Mouse (Mus musculus): Measurements from ENCODE around the gene Zfand2b. TPM values are rescaled to one million over a fixed set of nuclear protein-coding genes. Genes with fewer than 3 reads are reported as not detected.

Zfand2b gene
- 41.2 and 46.8 TPM in 2 replicates for polyA plus RNA-seq (2014; fragmentation: Nextera tagmentation; extraction: Ambion mirVana)

- WGBS, result 1% methylated on average over 59 of the region's 59 CpGs
- H3K27me3 ChIP-seq (replicated peaks; ENCODE audit: control insufficient read depth, insufficient read depth, low read length), result no peaks in the 10 kb centered on the region
- ATAC-seq, result peak; percentile 98
- peak within 1 kb of the TSS; percentile 82 for H3K27ac ChIP-seq (ENCODE audit: low read depth, low read length)
- peak; percentile 96 for DNase-seq (ENCODE audit: low spot score)
- no peaks in the 10 kb centered on the region for H3K9me3 ChIP-seq (replicated peaks; ENCODE audit: control insufficient read depth, low read length)
- H3K36me3 ChIP-seq (ENCODE audit: control insufficient read depth, insufficient read depth, low read length), result peaks cover 33% of the 10 kb centered on the region
- H3K4me2 ChIP-seq (ENCODE audit: low read length), result peak within 1 kb of the TSS; percentile 68
- peak within 1 kb of the TSS; percentile 68 for H3K9ac ChIP-seq (ENCODE audit: low read length)
- H3K4me3 ChIP-seq (ENCODE audit: low read depth, low read length), result peak within 1 kb of the TSS; percentile 67
- H3K4me1 ChIP-seq (ENCODE audit: control insufficient read depth, insufficient read depth, low read length), result 0 out of 2 replicates have a peak, but pooled peaks cover 8% of the 10 kb centered on the region
Observed at GRCm38 (mm10) chr1:75168472-75169464, at the start of gene Zfand2b. Zfand2b (plus strand) TSS chr1:75168646.

DNA sequence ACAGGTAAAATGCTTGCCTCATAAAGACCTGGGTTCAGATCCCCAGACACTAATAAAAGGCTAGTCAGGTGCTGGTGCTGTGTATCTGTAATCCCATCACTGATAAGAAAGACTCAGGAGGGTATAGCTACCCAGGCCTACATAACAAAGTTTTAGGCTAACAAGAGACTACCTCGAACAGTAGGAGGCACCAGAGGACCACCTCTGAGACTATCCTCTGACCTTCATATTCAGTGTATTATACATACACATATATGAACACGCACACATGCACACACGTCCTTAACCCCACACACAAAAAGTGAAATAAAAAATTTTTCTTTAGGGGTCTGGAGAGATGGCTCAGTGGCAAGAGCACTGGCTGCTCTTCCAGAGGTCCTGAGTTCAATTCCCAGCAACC lies 46.2 kb upstream of the Zfand2b start:
- Histone ChIP-seq H3K27ac (ENCODE audit: low read depth, low read length) (no peak overlapping the region), H3K4me3 (ENCODE audit: low read depth, low read length) (no peak overlapping the region), H3K4me2 (ENCODE audit: low read length) (no peak overlapping the region), H3K36me3 (ENCODE audit: control insufficient read depth, insufficient read depth, low read length) (no peaks in the 10 kb centered on the region), H3K4me1 (ENCODE audit: control insufficient read depth, insufficient read depth, low read length) (0 out of 2 replicates have a peak, but pooled peaks cover 3% of the 10 kb centered on the region), H3K9me3 (replicated peaks; ENCODE audit: control insufficient read depth, low read length) (no peaks in the 10 kb centered on the region), H3K9ac (ENCODE audit: low read length) (no peak overlapping the region), H3K27me3 (replicated peaks; ENCODE audit: control insufficient read depth, insufficient read depth, low read length) (no peaks in the 10 kb centered on the region)
- DNase-seq (ENCODE audit: low spot score) (no peak), ATAC-seq (no peak)
- 82% methylated on average over 3 of the region's 3 CpGs for WGBS

GRCm38 (mm10) chr1:75124346-75125321 lies 43.8 kb upstream of the Zfand2b start, which contains the start of gene Nhej1:
Nhej1 (minus strand) TSS chr1:75125200.
- H3K4me2 ChIP-seq (ENCODE audit: low read length), result peak within 1 kb of the TSS; percentile 43
- no peaks in the 10 kb centered on the region for H3K27me3 ChIP-seq (replicated peaks; ENCODE audit: control insufficient read depth, insufficient read depth, low read length)
- 0 out of 2 replicates have a peak, but pooled peaks cover 3% of the 10 kb centered on the region for H3K4me1 ChIP-seq (ENCODE audit: control insufficient read depth, insufficient read depth, low read length)
- peak within 1 kb of the TSS; percentile 43 for H3K4me3 ChIP-seq (ENCODE audit: low read depth, low read length)
- H3K9ac ChIP-seq (ENCODE audit: low read length), result peak within 1 kb of the TSS; percentile 59
- peak within 1 kb of the TSS; percentile 75 for H3K27ac ChIP-seq (ENCODE audit: low read depth, low read length)
- no peaks in the 10 kb centered on the region for H3K9me3 ChIP-seq (replicated peaks; ENCODE audit: control insufficient read depth, low read length)
- 2% methylated on average over 56 of the region's 56 CpGs for WGBS
- peak; percentile 96 for ATAC-seq
- no peaks in the 10 kb centered on the region for H3K36me3 ChIP-seq (ENCODE audit: control insufficient read depth, insufficient read depth, low read length)
- peak; percentile 97 for DNase-seq (ENCODE audit: low spot score)

DNA sequence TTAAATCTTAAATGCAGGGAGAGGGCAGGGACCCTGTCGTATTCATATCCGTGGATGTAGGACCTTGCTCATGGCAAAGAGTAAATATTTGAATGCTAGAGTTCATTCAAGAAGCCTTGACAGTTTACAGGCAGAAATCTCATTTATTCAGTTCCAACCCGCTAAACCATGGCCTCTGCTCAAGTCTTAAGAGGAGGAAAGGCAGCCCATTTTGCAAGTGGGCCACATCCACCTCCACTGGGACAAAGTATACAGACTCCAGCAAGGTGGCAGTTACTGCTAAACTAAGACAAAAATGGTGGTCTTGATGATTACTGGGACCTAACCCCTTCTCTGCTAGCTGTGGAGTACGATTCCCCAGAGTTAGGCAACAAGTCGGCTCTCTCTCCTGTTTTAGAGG lies 43.0 kb upstream of the Zfand2b start:
- H3K36me3 ChIP-seq (ENCODE audit: control insufficient read depth, insufficient read depth, low read length), result no peaks in the 10 kb centered on the region
- no peaks in the 10 kb centered on the region for H3K9me3 ChIP-seq (replicated peaks; ENCODE audit: control insufficient read depth, low read length)
- no peak for ATAC-seq
- H3K27ac ChIP-seq (ENCODE audit: low read depth, low read length), result no peak overlapping the region
- peak overlapping the region; percentile 43 for H3K4me2 ChIP-seq (ENCODE audit: low read length)
- H3K4me3 ChIP-seq (ENCODE audit: low read depth, low read length), result peak overlapping the region; percentile 43
- 0 out of 2 replicates have a peak, but pooled peaks cover 3% of the 10 kb centered on the region for H3K4me1 ChIP-seq (ENCODE audit: control insufficient read depth, insufficient read depth, low read length)
- 36% methylated on average over 5 of the region's 5 CpGs for WGBS
- H3K9ac ChIP-seq (ENCODE audit: low read length), result peak overlapping the region; percentile 59; the same call in 1 of the 2 replicates
- DNase-seq (ENCODE audit: low spot score), result no peak
- H3K27me3 ChIP-seq (replicated peaks; ENCODE audit: control insufficient read depth, insufficient read depth, low read length), result no peaks in the 10 kb centered on the region

- Histone ChIP-seq H3K4me2 (ENCODE audit: low read length) (no peak overlapping the region), H3K9me3 (replicated peaks; ENCODE audit: control insufficient read depth, low read length) (no peaks in the 10 kb centered on the region), H3K9ac (ENCODE audit: low read length) (no peak overlapping the region), H3K27ac (ENCODE audit: low read depth, low read length) (no peak overlapping the region), H3K36me3 (ENCODE audit: control insufficient read depth, insufficient read depth, low read length) (no peaks in the 10 kb centered on the region), H3K4me3 (ENCODE audit: low read depth, low read length) (no peak overlapping the region), H3K27me3 (replicated peaks; ENCODE audit: control insufficient read depth, insufficient read depth, low read length) (no peaks in the 10 kb centered on the region), H3K4me1 (ENCODE audit: control insufficient read depth, insufficient read depth, low read length) (0 out of 2 replicates have a peak, but pooled peaks cover 3% of the 10 kb centered on the region)
- DNase-seq (ENCODE audit: low spot score), result no peak
- no peak for ATAC-seq
- WGBS, result 77% methylated on average over 3 of the region's 3 CpGs
Observed at GRCm38 (mm10) chr1:75128641-75129040, 39.8 kb upstream of the Zfand2b start.

GRCm38 (mm10) chr1:75133421-75134207 lies 34.8 kb upstream of the Zfand2b start, which contains the start of gene Slc23a3:
Slc23a3 (minus strand) TSS chr1:75133890.
- Histone ChIP-seq H3K4me2 (ENCODE audit: low read length) (no peak within 1 kb of the TSS), H3K36me3 (ENCODE audit: control insufficient read depth, insufficient read depth, low read length) (peaks cover 36% of the 10 kb centered on the region), H3K27ac (ENCODE audit: low read depth, low read length) (no peak within 1 kb of the TSS), H3K4me1 (ENCODE audit: control insufficient read depth, insufficient read depth, low read length) (no peaks in the 10 kb centered on the region), H3K4me3 (ENCODE audit: low read depth, low read length) (no peak within 1 kb of the TSS), H3K9me3 (replicated peaks; ENCODE audit: control insufficient read depth, low read length) (no peaks in the 10 kb centered on the region), H3K27me3 (replicated peaks; ENCODE audit: control insufficient read depth, insufficient read depth, low read length) (no peaks in the 10 kb centered on the region), H3K9ac (ENCODE audit: low read length) (no peak within 1 kb of the TSS)
- ATAC-seq (no peak), DNase-seq (ENCODE audit: low spot score) (no peak)
- WGBS, result 68% methylated on average over 12 of the region's 12 CpGs

DNA sequence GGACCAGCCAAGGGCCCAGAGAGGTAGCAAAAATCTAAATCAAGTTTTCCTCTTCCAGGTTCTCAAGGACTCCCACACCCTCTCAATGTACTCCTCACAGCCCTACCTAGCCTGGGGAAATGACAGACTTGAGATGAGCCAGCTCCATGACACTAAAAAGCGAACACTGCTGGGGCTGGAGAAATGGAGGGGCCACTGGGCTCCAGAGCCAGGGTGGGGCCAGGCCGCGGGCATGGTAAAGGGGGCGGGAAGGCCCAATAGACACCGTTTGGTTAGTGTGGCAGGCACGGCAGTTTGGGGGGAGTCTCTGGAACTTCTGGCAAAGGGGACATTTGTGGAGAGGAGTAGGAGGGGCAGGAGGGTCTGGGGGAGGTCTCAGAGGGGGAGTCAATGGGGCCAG lies 32.2 kb upstream of the Zfand2b start:
- no peak for ATAC-seq
- WGBS, result 89% methylated on average over 6 of the region's 6 CpGs

GRCm38 (mm10) chr1:75136730-75137129 lies 31.7 kb upstream of the Zfand2b start:
- no peak for ATAC-seq
- Histone ChIP-seq H3K4me2 (ENCODE audit: low read length) (no peak overlapping the region), H3K9me3 (replicated peaks; ENCODE audit: control insufficient read depth, low read length) (no peaks in the 10 kb centered on the region), H3K27ac (ENCODE audit: low read depth, low read length) (no peak overlapping the region), H3K4me1 (ENCODE audit: control insufficient read depth, insufficient read depth, low read length) (peaks cover 6% of the 10 kb centered on the region), H3K36me3 (ENCODE audit: control insufficient read depth, insufficient read depth, low read length) (peaks cover 46% of the 10 kb centered on the region), H3K9ac (ENCODE audit: low read length) (no peak overlapping the region), H3K27me3 (replicated peaks; ENCODE audit: control insufficient read depth, insufficient read depth, low read length) (no peaks in the 10 kb centered on the region), H3K4me3 (ENCODE audit: low read depth, low read length) (no peak overlapping the region)
- 92% methylated on average over 3 of the region's 3 CpGs for WGBS
- DNase-seq (ENCODE audit: low spot score), result no peak

More for the DNA sequence above, 32.2 kb upstream of the Zfand2b start:
- Histone ChIP-seq H3K4me1 (ENCODE audit: control insufficient read depth, insufficient read depth, low read length) (peaks cover 6% of the 10 kb centered on the region), H3K4me2 (ENCODE audit: low read length) (no peak overlapping the region), H3K27ac (ENCODE audit: low read depth, low read length) (no peak overlapping the region), H3K27me3 (replicated peaks; ENCODE audit: control insufficient read depth, insufficient read depth, low read length) (no peaks in the 10 kb centered on the region), H3K9ac (ENCODE audit: low read length) (no peak overlapping the region), H3K9me3 (replicated peaks; ENCODE audit: control insufficient read depth, low read length) (no peaks in the 10 kb centered on the region), H3K4me3 (ENCODE audit: low read depth, low read length) (no peak overlapping the region), H3K36me3 (ENCODE audit: control insufficient read depth, insufficient read depth, low read length) (peaks cover 46% of the 10 kb centered on the region)
- DNase-seq (ENCODE audit: low spot score), result no peak

Data from forebrain, embryonic 14.5 days (tissue).